Mouse (Mus musculus) heart, embryonic 15.5 days (tissue): ENCODE measurements around the gene Nfkbie. TPM values are rescaled to one million over a fixed set of nuclear protein-coding genes. Genes with fewer than 3 reads are reported as not detected.
A peak's percentile ranks its signal among the peaks of the same experiment; 100 is the strongest.

ENCODE experiments used
- ATAC-seq: fragments of 200-750 bp; cut with Nextera tagmentation; replicated peaks from 2 replicates; pipeline ENCODE4 v1.8.0; 2017; ENCODE audit warnings: low read depth, moderate TSS enrichment; ENCODE audit not compliant: insufficient number of reproducible peaks, insufficient read depth, low FRiP score
- H3K27ac ChIP-seq: fragments of 300-500 bp; sonication (generic); 2 replicates; pipeline ENCODE4 v1.5.1; 2015; ENCODE audit warnings: mild to moderate bottlenecking, inconsistent platforms
- H3K27me3 ChIP-seq: fragments of 300-500 bp; sonication (generic); 2 replicates; pipeline ENCODE4 v1.6.1; 2015; ENCODE audit warnings: inconsistent platforms
- H3K36me3 ChIP-seq: fragments of 300-500 bp; sonication (generic); 2 replicates; pipeline ENCODE4 v1.6.1; 2015; ENCODE audit warnings: mild to moderate bottlenecking, inconsistent platforms
- H3K4me1 ChIP-seq: fragments of 300-500 bp; sonication (generic); replicated peaks from 2 replicates; pipeline ENCODE4 v1.6.1; 2015; ENCODE audit warnings: inconsistent platforms
- H3K4me2 ChIP-seq: fragments of 300-500 bp; sonication (generic); 2 replicates; pipeline ENCODE4 v1.6.1; 2015; ENCODE audit warnings: inconsistent platforms, mild to moderate bottlenecking, moderate library complexity
- H3K4me3 ChIP-seq: fragments of 300-500 bp; sonication (generic); 2 replicates; pipeline ENCODE4 v1.5.1; 2015; ENCODE audit warnings: mild to moderate bottlenecking, inconsistent platforms
- H3K9ac ChIP-seq: fragments of 300-500 bp; sonication (generic); 2 replicates; pipeline ENCODE4 v1.6.1; 2015; ENCODE audit warnings: mild to moderate bottlenecking, inconsistent platforms
- H3K9me3 ChIP-seq: fragments of 300-500 bp; sonication (generic); replicated peaks from 2 replicates; pipeline ENCODE4 v1.6.1; 2016; ENCODE audit warnings: inconsistent platforms
- WGBS: fragments of 180-500 bp; shearing (Covaris S2); methylation state at CpG from one replicate; pipeline ENCODE4 v1.1.7; 2015; ENCODE audit warnings: mixed read lengths; 5-methylcytosine and 5-hydroxymethylcytosine counted together
- polyA plus RNA-seq: library from polyadenylated mRNA; unstranded; fragments of >200 nt; fragmentation: Nextera tagmentation; extraction: Ambion mirVana; gene quantifications from 2 replicates; pipeline ENCODE4 v1.2.1, GENCODE M21; 2015

Gene Nfkbie
- polyA plus RNA-seq, 1 experiment from 2014 or later: 3.0 TPM

- no peak overlapping the region for H3K4me3 ChIP-seq
- peaks cover 28% of the 10 kb centered on the region for H3K4me1 ChIP-seq
- WGBS: 6% methylated on average over 8 of the region's 8 CpGs
- no peaks in the 10 kb centered on the region for H3K36me3 ChIP-seq
- H3K27me3 ChIP-seq: peaks cover 62% of the 10 kb centered on the region
- no peak overlapping the region for H3K27ac ChIP-seq
- H3K4me2 ChIP-seq: no peak overlapping the region
- no peaks in the 10 kb centered on the region for H3K9me3 ChIP-seq
- ATAC-seq: no peak
- H3K9ac ChIP-seq: no peak overlapping the region
Observed at GRCm38 (mm10) chr17:45551816-45552451, 3.6 kb upstream of the Nfkbie start.

GRCm38 (mm10) chr17:45553065-45553464 lies 2.4 kb upstream of the Nfkbie start:
- H3K36me3 ChIP-seq: no peaks in the 10 kb centered on the region
- H3K9ac ChIP-seq: no peak overlapping the region
- WGBS: 78% methylated on average over 3 of the region's 3 CpGs
- H3K4me2 ChIP-seq: no peak overlapping the region
- peaks cover 55% of the 10 kb centered on the region for H3K27me3 ChIP-seq
- peaks cover 38% of the 10 kb centered on the region for H3K4me1 ChIP-seq
- H3K9me3 ChIP-seq: no peaks in the 10 kb centered on the region
- no peak overlapping the region for H3K27ac ChIP-seq
- no peak for ATAC-seq
- H3K4me3 ChIP-seq: no peak overlapping the region

- 39% methylated on average over 1 of the region's 1 CpGs for WGBS
- Histone ChIP-seq H3K36me3 (no peaks in the 10 kb centered on the region), H3K9me3 (no peaks in the 10 kb centered on the region), H3K4me3 (no peak overlapping the region), H3K27me3 (peaks cover 46% of the 10 kb centered on the region), H3K9ac (no peak overlapping the region), H3K27ac (no peak overlapping the region), H3K4me1 (peaks cover 35% of the 10 kb centered on the region), H3K4me2 (no peak overlapping the region)
- no peak for ATAC-seq
Observed at GRCm38 (mm10) chr17:45554420-45554819, 1.1 kb upstream of the Nfkbie start.

- peaks cover 26% of the 10 kb centered on the region for H3K4me1 ChIP-seq
- H3K4me3 ChIP-seq: peak overlapping the region; percentile 51
- H3K36me3 ChIP-seq: no peaks in the 10 kb centered on the region
- peak overlapping the region; percentile 62 for H3K9ac ChIP-seq
- no peak for ATAC-seq
- 1% methylated on average over 14 of the region's 14 CpGs for WGBS
- H3K4me2 ChIP-seq: peak overlapping the region; percentile 77
- H3K9me3 ChIP-seq: no peaks in the 10 kb centered on the region
- H3K27ac ChIP-seq: no peak overlapping the region
- H3K27me3 ChIP-seq: peaks cover 33% of the 10 kb centered on the region
Observed at GRCm38 (mm10) chr17:45556107-45556489, 595 bp downstream of the Nfkbie start.

- WGBS: 57% methylated on average over 3 of the region's 3 CpGs
- H3K27me3 ChIP-seq: peaks cover 28% of the 10 kb centered on the region
- no peaks in the 10 kb centered on the region for H3K9me3 ChIP-seq
- no peak overlapping the region for H3K27ac ChIP-seq
- H3K36me3 ChIP-seq: no peaks in the 10 kb centered on the region
- peak overlapping the region; percentile 51 for H3K4me3 ChIP-seq
- peaks cover 26% of the 10 kb centered on the region for H3K4me1 ChIP-seq
- ATAC-seq: no peak
- H3K9ac ChIP-seq: peak overlapping the region; percentile 62; the same call in 1 of the 2 replicates
- H3K4me2 ChIP-seq: peak overlapping the region; percentile 77
Observed at GRCm38 (mm10) chr17:45556514-45557245, 1.2 kb downstream of the Nfkbie start.

GRCm38 (mm10) chr17:45557246-45557824 lies 1.8 kb downstream of the Nfkbie start:
- Histone ChIP-seq H3K27me3 (peaks cover 25% of the 10 kb centered on the region), H3K9ac (no peak overlapping the region), H3K36me3 (no peaks in the 10 kb centered on the region), H3K4me1 (peaks cover 23% of the 10 kb centered on the region), H3K4me2 (peak overlapping the region; percentile 77), H3K9me3 (no peaks in the 10 kb centered on the region), H3K27ac (no peak overlapping the region), H3K4me3 (peak overlapping the region; percentile 51)
- 54% methylated on average over 7 of the region's 7 CpGs for WGBS
- no peak for ATAC-seq

- Histone ChIP-seq H3K4me2 (peak overlapping the region; percentile 77), H3K9ac (no peak overlapping the region; the same call in 1 of the 2 replicates), H3K4me1 (peaks cover 25% of the 10 kb centered on the region), H3K4me3 (peak overlapping the region; percentile 51; the same call in 1 of the 2 replicates), H3K27me3 (peaks cover 25% of the 10 kb centered on the region), H3K36me3 (no peaks in the 10 kb centered on the region), H3K27ac (no peak overlapping the region), H3K9me3 (no peaks in the 10 kb centered on the region)
- 60% methylated on average over 16 of the region's 16 CpGs for WGBS
- no peak for ATAC-seq
Observed at GRCm38 (mm10) chr17:45557998-45558862, 2.7 kb downstream of the Nfkbie start.

- H3K4me3 ChIP-seq: no peak overlapping the region
- H3K27ac ChIP-seq: no peak overlapping the region
- no peak overlapping the region for H3K4me2 ChIP-seq
- H3K9ac ChIP-seq: no peak overlapping the region
- H3K9me3 ChIP-seq: no peaks in the 10 kb centered on the region
- H3K36me3 ChIP-seq: no peaks in the 10 kb centered on the region
- peaks cover 13% of the 10 kb centered on the region for H3K27me3 ChIP-seq
- WGBS: 82% methylated on average over 15 of the region's 15 CpGs
- no peak for ATAC-seq
- H3K4me1 ChIP-seq: peaks cover 32% of the 10 kb centered on the region
Observed at GRCm38 (mm10) chr17:45559732-45560525, 4.4 kb downstream of the Nfkbie start.

- Histone ChIP-seq H3K9ac (0 out of 2 replicates have a peak overlapping the region, but pooled peaks have one; percentile 88), H3K4me1 (peaks cover 34% of the 10 kb centered on the region), H3K9me3 (no peaks in the 10 kb centered on the region), H3K4me3 (peak overlapping the region; percentile 91; the same call in 1 of the 2 replicates), H3K27me3 (no peaks in the 10 kb centered on the region), H3K4me2 (peak overlapping the region; percentile 94; the same call in 1 of the 2 replicates), H3K36me3 (peaks cover 29% of the 10 kb centered on the region), H3K27ac (no peak overlapping the region)
- 74% methylated on average over 12 of the region's 12 CpGs for WGBS
- ATAC-seq: no peak
Observed at GRCm38 (mm10) chr17:45563216-45563615, 7.7 kb downstream of the Nfkbie start.
